Mouse (Mus musculus): ENCODE results near the gene Plscr1.

Gene Plscr1

DNA sequence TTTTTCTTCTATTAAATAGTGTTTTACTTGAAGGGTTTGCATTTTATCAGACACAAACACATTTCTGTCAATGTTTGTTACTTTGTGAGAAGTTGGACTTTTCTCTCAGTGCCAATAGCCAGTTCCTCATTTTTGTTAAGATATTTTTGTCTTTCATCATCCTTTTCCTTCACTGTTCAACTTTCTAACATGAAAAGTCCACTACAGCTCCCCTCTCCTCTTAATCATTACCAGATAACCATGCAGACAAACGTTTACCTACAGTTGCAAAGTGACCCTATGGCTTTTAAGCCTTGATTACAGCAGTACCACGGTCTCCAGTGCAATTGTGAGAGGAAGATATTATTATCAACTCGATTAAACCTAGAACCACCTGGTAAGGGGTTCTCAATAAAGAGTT, 51.7 kb downstream of the Plscr1 start:
- DNase-seq (ENCODE audit: low read depth in 2 of 2, low spot score in 2 of 2), result no peak

DNA sequence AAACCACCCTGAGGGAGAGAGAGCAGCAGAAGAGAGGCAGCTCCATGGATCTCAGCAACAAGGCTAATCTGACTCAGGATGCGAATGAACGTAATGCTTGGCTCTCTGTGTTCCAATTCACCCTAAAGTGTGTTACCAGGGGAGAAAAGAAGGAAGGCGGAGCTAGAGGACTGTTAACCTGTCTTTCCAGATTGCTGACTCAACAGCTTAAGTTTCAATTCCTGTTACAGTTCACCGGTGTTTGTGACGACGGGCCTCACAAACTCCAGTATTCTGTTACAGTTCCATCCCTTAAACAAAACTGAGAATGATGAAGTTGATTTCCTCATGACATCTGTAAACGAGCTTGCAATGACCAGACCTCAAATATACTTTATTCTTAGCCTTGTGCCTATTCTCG, 55.5 kb downstream of the Plscr1 start:
- no peak for DNase-seq (ENCODE audit: low read depth in 2 of 2, low spot score in 2 of 2)

DNA sequence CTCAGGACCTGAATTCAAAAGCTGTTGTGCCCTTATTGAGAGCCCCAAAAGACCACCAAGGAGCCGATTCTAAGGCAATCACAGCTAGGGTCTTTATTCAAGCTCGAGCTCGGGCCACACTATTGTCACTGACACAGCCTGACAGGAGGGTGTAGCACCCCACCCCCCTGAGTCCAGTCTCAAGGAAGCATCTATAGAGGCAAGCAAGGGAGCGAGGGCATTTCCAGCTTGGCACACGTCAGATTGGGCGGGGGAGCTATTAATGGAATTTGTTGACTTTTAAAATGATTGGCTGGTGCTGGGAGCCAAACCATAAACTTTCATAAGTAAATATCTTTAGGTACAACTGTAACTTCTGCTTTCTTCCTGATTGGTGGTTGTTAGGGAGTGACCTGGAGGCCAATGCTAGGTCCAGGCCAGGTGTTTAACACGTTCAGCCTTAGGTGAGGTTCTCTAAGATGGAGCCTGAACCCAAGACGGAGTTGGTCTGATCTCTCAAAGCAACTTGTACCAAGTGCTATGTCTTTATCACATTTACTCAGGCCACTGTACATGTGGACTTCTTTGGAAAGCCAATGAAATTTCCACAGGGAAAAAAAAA, 56.2 kb downstream of the Plscr1 start:
- DNase-seq (ENCODE audit: low read depth in 2 of 2, low spot score in 2 of 2), result no peak

DNA sequence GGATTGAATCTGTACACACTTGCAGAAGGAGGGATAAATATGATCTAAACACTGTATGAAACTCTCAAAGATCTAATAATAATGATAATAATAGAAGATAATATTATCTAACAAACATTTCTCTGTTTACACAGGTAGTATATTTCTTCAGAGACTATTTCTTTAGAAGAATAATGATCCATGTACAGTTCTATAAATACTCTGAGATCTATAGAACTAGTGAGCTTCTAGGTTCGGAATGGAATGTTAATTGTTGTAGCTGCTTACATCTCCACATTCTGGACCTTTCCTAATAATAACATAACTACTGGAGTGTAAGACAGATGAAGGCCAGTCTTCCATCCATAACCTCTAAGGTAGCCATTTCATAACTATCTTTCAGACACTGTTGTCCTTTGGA, 59.5 kb downstream of the Plscr1 start, which contains the start of gene 1700057G04Rik:
Gene 1700057G04Rik, plus strand, starts transcription at position 301 of the 400 bp plus-strand sequence.
- no peak for DNase-seq (ENCODE audit: low read depth in 2 of 2, low spot score in 2 of 2)

DNA sequence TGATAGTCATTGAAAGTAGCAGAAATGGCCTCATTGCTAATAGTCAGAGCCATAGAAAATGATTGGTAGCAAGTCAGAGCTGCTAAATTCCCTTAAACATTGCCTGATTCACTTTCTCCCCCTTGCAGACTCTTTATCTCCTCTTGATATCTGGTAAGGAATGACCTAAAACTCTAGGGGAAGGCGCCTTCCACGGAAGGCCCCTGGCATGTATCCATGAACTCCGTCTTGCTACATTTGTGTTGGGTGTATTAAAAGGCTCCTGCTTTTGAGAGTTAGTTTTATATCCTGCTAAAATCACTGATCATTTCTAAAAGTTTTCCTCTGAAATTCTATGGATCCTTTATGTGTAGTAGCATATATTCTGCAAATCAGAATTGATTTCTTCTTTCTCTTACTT, 67.2 kb downstream of the Plscr1 start:
- no peak for DNase-seq (ENCODE audit: low read depth in 2 of 2, low spot score in 2 of 2)

All from CD8-positive naive resting alpha-beta T cell, adult 2 months (primary cell).